16 mouse cellular contexts compared by ENCODE assay signal in the genomic region with DNA sequence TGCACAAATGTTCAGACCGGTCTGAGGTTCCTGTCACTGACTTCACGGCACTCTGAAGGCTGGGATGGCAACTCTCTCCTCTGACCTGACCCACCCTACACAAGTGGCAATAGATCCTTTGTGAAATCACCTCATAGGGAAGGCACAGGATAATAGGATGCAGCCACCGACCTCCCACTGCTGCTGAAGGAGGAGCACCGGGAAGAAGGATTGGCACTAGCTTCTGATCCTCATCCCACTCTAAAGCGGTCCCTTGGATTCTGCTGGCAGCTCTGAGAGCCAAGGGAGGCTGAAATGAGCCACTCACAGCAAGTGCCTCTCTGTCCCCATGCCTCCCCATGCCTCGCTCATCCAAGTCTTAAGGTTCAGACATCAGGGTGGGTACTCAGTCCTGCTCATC. TPM values are rescaled to one million over a fixed set of nuclear protein-coding genes. Genes with fewer than 3 reads are reported as not detected.
DNase-seq lines count a peak whose midpoint lies in the region.
"Had no signal": no experiment of that assay in that cellular context is flagged by ENCODE, and none has a peak within 500 bp of the region (broad histone marks: within the 10 kb centered on the region; RNA-seq: fewer than 3 reads in every experiment).

No protein-coding gene starts in this region.

- DNase-seq in adrenal gland, postnatal 14 days, result peak; percentile 2
- no peak for DNase-seq in adrenal gland, postnatal 4 days (ENCODE audit: low spot score in 2 of 2)
- DNase-seq in kidney, postnatal 10 days, result peak; percentile 4
- DNase-seq in kidney, adult 8-10 months, result no peak
- DNase-seq in urinary bladder, postnatal 14 days (ENCODE audit: low spot score), result peak; percentile 2
- DNase-seq in urinary bladder, postnatal 10 days (ENCODE audit: low spot score), result no peak
- DNase-seq in layer of hippocampus, adult 11-12 months (ENCODE audit: low spot score), result no peak
- DNase-seq in cerebellum, adult 18-20 months, result no peak
- DNase-seq: adrenal gland, postnatal 10 days; gastrocnemius, postnatal 10 days; kidney, adult 11 months; kidney, postnatal 14 days; lung, embryonic 14.5 days; lung, postnatal 36 days had no signal

RNA-seq across cellular contexts. Expression of a gene that starts 7.4 kb away (rescaled TPM):
- 51.1 and 59.7 TPM in 2 replicates for total RNA-seq in adrenal gland, postnatal 14 days (2021)
- 10 to 100 TPM; 60.6 to 61.6 TPM for total RNA-seq in adrenal gland, postnatal 4 days (2021)

RNA-seq across cellular contexts. Expression of a gene that starts 24.3 kb away (rescaled TPM):
- 25.3 and 28.4 TPM in 2 replicates for total RNA-seq in adrenal gland, postnatal 14 days (2021)
- 10 to 100 TPM; 33.7 to 36.5 TPM for total RNA-seq in adrenal gland, postnatal 4 days (2021)

RNA-seq across cellular contexts. Expression of a gene that starts 33.5 kb away (rescaled TPM):
- 23.7 and 29.2 TPM in 2 replicates for total RNA-seq in adrenal gland, postnatal 14 days (2021)
- total RNA-seq in adrenal gland, postnatal 4 days (2021), result 10 to 100 TPM; 25.0 to 33.4 TPM
- total RNA-seq: common myeloid progenitor, adult 5-6 weeks; granulocyte monocyte progenitor cell, adult 5-6 weeks had no signal

RNA-seq across cellular contexts. Expression of a gene that starts 39.0 kb away (rescaled TPM):
- 78.9 and 94.3 TPM in 2 replicates for total RNA-seq in adrenal gland, postnatal 14 days (2021)
- total RNA-seq in adrenal gland, postnatal 4 days (2021), result 100 to 1,000 TPM; 107 to 108 TPM

RNA-seq across cellular contexts. Expression of a gene that starts 52.2 kb away (rescaled TPM):
- total RNA-seq in adrenal gland, postnatal 14 days (2021), result 0.67 and 1.7 TPM in 2 replicates
- 1 to 10 TPM; 1.4 to 2.1 TPM for total RNA-seq in adrenal gland, postnatal 4 days (2021)
- total RNA-seq: common myeloid progenitor, adult 5-6 weeks; granulocyte monocyte progenitor cell, adult 5-6 weeks had no signal

Comparison
In these comparisons a context has a peak if more than half of its experiments do, and no peak if none do; other contexts are left out.
1. DNase-seq: peak in adrenal gland, postnatal 14 days (single experiment), kidney, postnatal 10 days (single experiment) and urinary bladder, postnatal 14 days (single experiment); none in adrenal gland, postnatal 4 days (0 of 2), kidney, adult 8-10 months (0 of 2), urinary bladder, postnatal 10 days (single experiment), layer of hippocampus, adult 11-12 months (single experiment) and cerebellum, adult 18-20 months (0 of 2).